Mouse (Mus musculus) cerebellum, adult 2 months (tissue): ENCODE results near the gene Cdk5r1. TPM values are rescaled to one million over a fixed set of nuclear protein-coding genes. Genes with fewer than 3 reads are reported as not detected.
A peak's percentile ranks its signal among the peaks of the same experiment; 100 is the strongest.

Source experiments
- DNase-seq, 2 experiments: peaks; one replicate each; pipeline ENCODE4 v3.0.0; 2021
- H3K27ac ChIP-seq: fragments of 200-500 bp; 2 replicates; pipeline ENCODE4 v1.5.1; 2012; ENCODE audit warnings: low read length, control low read depth, inconsistent platforms; ENCODE audit not compliant: insufficient read depth
- H3K27me3 ChIP-seq: fragments of 200-500 bp; 2 replicates; pipeline ENCODE4 v1.6.1; 2012; ENCODE audit warnings: inconsistent platforms, mild to moderate bottlenecking, low read length, moderate library complexity; ENCODE audit not compliant: control insufficient read depth, insufficient read depth
- H3K4me1 ChIP-seq: fragments of 200-500 bp; 2 replicates; pipeline ENCODE4 v1.6.1; 2011; ENCODE audit warnings: low read length; ENCODE audit not compliant: control insufficient read depth, insufficient read depth
- H3K4me3 ChIP-seq: fragments of 200-500 bp; replicated peaks from 2 replicates; pipeline ENCODE3; 2011; ENCODE audit warnings: mild to moderate bottlenecking, low read depth, low read length, control low read depth; ENCODE audit not compliant: insufficient read depth
- CTCF ChIP-seq: fragments of 200-500 bp; IDR thresholded peaks from 2 replicates; pipeline ENCODE4 v1.5.1; 2011; ENCODE audit warnings: low read depth, mild to moderate bottlenecking, control low read depth, low read length, moderate library complexity, borderline replicate concordance; ENCODE audit not compliant: insufficient read depth
- POLR2A ChIP-seq: fragments of 200-500 bp; IDR thresholded peaks from 2 replicates; pipeline ENCODE4 v1.6.1; 2011; ENCODE audit warnings: low read length, control low read depth, borderline replicate concordance; ENCODE audit not compliant: insufficient read depth
- WGBS: fragments of 180-500 bp; shearing (Covaris S2); methylation state at CpG from one replicate; pipeline ENCODE4 v1.1.7; 2018; 5-methylcytosine and 5-hydroxymethylcytosine counted together
- polyA plus RNA-seq: library from polyadenylated mRNA; depleted of rRNA; stranded (reverse); fragments of >200 nt; gene quantifications from 2 replicates; pipeline ENCODE4 v1.2.3, GENCODE M21; 2012

Cdk5r1 gene
- polyA plus RNA-seq, 1 experiment = 86.7 TPM

GRCm38 (mm10) chr11:80493186-80493585 lies 16.4 kb downstream of the Cdk5r1 start:
- 94% methylated on average over 5 of the region's 5 CpGs for WGBS
- DNase-seq = no peak
- H3K4me1 ChIP-seq = peaks cover 16% of the 10 kb centered on the region
- H3K27ac ChIP-seq = no peak overlapping the region
- no peaks in the 10 kb centered on the region for H3K27me3 ChIP-seq
- TF ChIP-seq POLR2A = no peak
- no peak for TF ChIP-seq CTCF
- no peak overlapping the region for H3K4me3 ChIP-seq

DNA sequence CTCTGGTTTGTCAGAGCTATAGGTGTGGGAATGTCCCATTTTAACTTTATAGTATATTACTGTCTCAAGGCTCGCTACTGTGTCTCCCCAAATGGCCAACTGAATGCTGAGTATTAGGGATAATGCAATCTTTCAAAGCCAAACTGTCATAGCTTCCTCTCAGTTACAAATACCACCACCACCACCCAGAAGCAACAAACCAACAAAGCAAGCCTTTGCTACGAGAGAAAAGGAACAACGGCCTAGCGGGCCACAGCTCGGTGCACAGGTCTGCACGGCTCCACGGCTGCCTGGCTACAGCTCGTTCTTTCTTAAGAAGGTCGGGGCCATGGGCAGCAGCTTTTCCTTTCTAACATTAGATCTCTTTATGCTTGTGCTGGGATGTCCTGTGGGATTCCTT lies 18.0 kb downstream of the Cdk5r1 start:
- Histone ChIP-seq H3K27ac (no peak overlapping the region), H3K27me3 (no peaks in the 10 kb centered on the region), H3K4me1 (peaks cover 16% of the 10 kb centered on the region), H3K4me3 (no peak overlapping the region)
- DNase-seq = no peak
- 90% methylated on average over 9 of the region's 9 CpGs for WGBS
- TF ChIP-seq CTCF = no peak
- TF ChIP-seq POLR2A = no peak

GRCm38 (mm10) chr11:80495972-80496371 lies 19.1 kb downstream of the Cdk5r1 start:
- no peak overlapping the region for H3K4me3 ChIP-seq
- no peak overlapping the region for H3K27ac ChIP-seq
- TF ChIP-seq CTCF (no peak), POLR2A (no peak)
- H3K27me3 ChIP-seq = no peaks in the 10 kb centered on the region
- peaks cover 13% of the 10 kb centered on the region for H3K4me1 ChIP-seq
- WGBS = 44% methylated on average over 6 of the region's 6 CpGs
- no peak for DNase-seq

DNA sequence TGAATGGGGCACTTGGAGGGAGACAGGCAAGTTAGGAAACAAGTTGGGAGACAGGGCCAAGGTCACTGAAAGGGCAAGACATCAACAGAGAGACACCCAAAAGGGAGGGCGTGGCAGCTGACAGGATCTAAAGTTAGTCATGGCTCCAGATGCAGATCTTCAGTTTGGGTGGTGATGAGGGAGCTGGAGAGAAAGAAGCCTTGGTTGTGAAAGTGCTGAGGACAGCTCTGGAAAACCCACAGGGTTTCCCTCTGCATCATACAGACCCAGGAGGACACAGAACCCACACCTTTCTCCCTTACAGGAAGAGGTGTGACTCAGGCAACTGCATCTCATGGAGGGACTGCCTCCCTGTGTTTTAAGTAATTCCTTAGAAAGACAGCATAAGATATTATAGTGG lies 19.8 kb downstream of the Cdk5r1 start:
- 82% methylated on average over 1 of the region's 1 CpGs for WGBS
- TF ChIP-seq POLR2A (no peak), CTCF (no peak)
- DNase-seq = no peak
- H3K4me3 ChIP-seq = no peak overlapping the region
- H3K27ac ChIP-seq = no peak overlapping the region
- H3K4me1 ChIP-seq = peaks cover 13% of the 10 kb centered on the region
- no peaks in the 10 kb centered on the region for H3K27me3 ChIP-seq

DNA sequence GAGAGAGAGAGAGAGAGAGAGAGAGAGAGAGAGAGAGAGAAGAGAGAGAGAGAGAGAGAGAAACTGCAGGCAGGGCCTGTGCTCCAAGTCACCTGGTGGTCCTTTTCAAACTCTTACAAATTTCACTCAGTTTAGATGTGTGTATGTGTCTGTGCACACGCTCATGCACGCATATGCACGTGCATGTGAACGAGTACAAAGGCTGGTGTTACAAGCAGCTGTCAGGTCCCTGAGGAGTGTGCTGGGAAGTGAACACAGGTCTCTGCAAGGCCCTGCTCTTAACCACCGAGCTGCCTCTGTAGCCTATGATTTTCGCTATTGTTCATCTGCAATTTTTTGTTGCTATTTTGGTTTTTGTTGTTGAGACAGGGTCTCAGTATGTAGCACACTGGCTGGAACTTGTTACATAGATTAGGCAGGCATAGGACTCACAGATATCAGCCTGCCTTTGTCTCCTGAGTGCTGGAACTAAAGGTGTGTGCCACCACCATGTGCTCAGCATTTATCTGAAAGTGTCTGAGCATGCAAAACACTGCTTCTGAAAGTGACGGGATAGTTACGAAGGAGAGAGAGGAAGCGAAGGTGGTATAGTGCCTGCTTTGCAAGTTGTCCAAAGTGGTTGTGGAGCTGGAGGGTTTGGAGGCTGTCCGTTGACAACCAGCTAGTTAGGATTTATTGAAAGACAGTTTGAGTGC lies 20.5 kb downstream of the Cdk5r1 start:
- Histone ChIP-seq H3K27ac (no peak overlapping the region), H3K4me1 (peaks cover 13% of the 10 kb centered on the region), H3K4me3 (no peak overlapping the region), H3K27me3 (no peaks in the 10 kb centered on the region)
- DNase-seq = no peak
- TF ChIP-seq CTCF = no peak
- 90% methylated on average over 10 of the region's 10 CpGs for WGBS

DNA sequence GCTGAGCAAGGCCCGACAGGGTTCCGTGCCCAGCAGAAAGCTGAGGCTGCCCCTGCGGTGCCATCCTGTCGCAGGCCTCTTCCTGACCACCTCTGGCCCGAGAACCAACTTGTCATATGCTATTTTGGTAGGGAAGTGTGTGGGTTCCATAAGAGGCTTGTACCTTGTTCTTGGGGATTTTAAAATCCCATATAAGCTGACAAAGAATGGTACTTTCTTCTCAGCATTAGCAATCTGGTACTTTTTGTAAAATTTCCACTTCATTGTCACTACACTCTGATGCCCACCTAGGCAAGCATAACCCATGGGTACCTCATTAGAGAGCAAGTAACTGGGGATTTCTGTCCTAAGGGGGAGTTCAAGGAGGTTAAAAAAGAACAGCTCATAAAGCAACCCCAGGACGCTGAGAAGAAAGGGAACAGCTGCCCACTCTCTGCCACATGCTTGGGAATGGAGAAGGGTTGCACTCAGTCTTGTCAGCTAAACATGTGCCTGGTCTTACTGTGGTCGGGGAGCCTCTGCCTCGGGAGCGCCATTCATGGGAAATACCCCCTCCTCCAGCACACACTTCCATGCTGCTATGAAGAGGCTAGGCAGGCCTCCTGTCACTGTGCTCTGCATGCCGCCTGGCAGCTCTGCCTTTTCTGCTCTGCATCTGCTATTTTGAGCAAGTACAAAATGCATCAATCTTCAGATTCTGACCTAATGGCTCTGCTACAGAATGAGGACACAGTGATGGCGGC lies 21.7 kb downstream of the Cdk5r1 start:
- no peak overlapping the region for H3K27ac ChIP-seq
- TF ChIP-seq CTCF = no peak
- no peak for TF ChIP-seq POLR2A
- no peak overlapping the region for H3K4me3 ChIP-seq
- H3K27me3 ChIP-seq = no peaks in the 10 kb centered on the region
- DNase-seq = peak in 1 of 2 experiments; percentile 27
- 31% methylated on average over 11 of the region's 11 CpGs for WGBS
- peaks cover 13% of the 10 kb centered on the region for H3K4me1 ChIP-seq

- WGBS = 87% methylated on average over 4 of the region's 4 CpGs
- no peaks in the 10 kb centered on the region for H3K27me3 ChIP-seq
- peaks cover 20% of the 10 kb centered on the region for H3K4me1 ChIP-seq
- TF ChIP-seq POLR2A (no peak), CTCF (no peak)
- no peak overlapping the region for H3K27ac ChIP-seq
- DNase-seq = no peak
- no peak overlapping the region for H3K4me3 ChIP-seq
These were observed 22.7 kb downstream of the Cdk5r1 start for GRCm38 (mm10) chr11:80499550-80499952.

- Histone ChIP-seq H3K4me3 (no peak overlapping the region), H3K27me3 (no peaks in the 10 kb centered on the region), H3K27ac (no peak overlapping the region), H3K4me1 (peaks cover 15% of the 10 kb centered on the region)
- no peak for DNase-seq
- TF ChIP-seq POLR2A = no peak
- TF ChIP-seq CTCF = no peak
- WGBS = 90% methylated on average over 6 of the region's 6 CpGs
These were observed 26.5 kb downstream of the Cdk5r1 start for GRCm38 (mm10) chr11:80503281-80503680.
